Mouse (Mus musculus): ENCODE results near the gene Tm7sf2.

Gene Tm7sf2

DNA sequence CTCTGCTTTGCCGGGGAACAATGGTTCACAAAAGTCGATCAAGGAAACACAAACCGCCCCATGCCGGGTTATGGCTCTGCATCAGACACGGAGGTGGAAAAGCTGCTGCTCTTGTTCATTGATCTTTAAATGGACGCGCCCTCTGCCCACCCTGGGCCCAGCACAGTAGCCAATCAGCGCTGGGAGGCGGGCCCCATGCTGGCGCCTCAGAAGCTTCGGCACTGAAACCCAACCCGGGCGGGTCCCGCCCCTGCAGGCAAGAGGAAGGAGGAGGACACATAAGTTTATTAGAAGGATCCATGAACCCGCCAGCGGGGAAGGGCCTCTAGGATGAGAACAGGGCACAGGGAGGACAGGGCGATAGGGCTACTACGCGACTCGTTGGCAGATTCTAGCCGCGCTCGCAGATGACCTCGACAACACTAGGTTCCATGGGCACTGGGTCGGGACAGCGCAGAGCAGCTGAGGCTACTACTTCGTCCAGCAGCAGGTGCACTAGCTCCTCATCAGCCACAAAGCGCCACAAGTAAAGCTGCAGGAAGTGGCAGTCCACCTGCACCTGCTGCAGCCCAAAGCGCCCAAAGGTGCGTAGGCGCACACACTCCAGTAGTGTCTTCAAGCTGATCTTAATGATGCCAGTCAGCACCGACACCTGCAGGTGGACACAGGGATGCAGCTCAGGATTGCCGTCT lies at the start of gene Tm7sf2:
Gene Tm7sf2, minus strand, starts transcription at position 650 of the 692 bp plus-strand sequence.
- DNase-seq = peak; percentile 95

- no peak for DNase-seq
Observed at GRCm38 (mm10) chr19:6117346-6117985, 49.3 kb upstream of the Tm7sf2 start.

GRCm38 (mm10) chr19:6116113-6116850 lies 48.1 kb upstream of the Tm7sf2 start:
- DNase-seq = peak; percentile 27

DNA sequence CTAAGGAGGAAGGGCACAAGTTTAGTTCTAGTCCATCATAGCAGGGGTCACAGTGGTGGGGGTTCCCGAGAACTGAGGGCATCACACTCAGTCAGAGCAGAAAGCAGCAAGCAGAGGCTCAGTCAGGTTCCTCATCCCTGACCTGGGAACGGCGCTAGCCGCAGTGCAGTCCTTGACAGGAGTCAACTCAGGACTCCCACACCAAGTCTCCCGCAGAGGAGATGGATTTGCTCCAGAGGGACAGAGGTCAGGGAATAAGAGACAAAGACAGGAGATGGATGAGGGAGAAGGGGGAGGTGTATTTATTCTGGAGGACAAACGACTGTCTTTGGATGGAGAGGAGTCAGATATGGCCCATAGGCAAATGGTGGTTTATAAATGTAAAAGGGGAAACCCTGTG lies 44.9 kb upstream of the Tm7sf2 start:
- peak; percentile 21 for DNase-seq

DNA sequence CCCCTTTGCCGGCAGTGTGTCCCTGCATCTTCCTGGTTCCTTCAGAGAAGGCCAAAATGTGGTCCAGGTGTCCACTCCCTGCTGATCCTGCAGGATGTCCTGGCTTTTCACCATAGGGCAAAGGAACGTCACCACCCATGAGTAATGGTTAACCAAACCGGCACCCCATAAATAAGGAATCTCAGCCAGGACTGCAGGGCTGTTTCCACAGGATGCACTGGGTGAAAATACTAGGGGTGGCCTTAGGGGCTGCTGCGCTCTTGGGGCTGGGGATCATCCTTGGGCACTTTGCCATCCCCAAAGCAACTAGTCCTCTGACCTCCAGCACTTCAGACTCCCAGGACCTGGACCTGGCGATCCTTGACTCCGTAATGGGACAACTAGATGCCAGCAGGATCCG lies 37.4 kb upstream of the Tm7sf2 start, which contains the start of gene Naaladl1:
Gene Naaladl1, plus strand, starts transcription at position 197 of the 400 bp plus-strand sequence.
- no peak for DNase-seq

GRCm38 (mm10) chr19:6104476-6104875 lies 36.3 kb upstream of the Tm7sf2 start:
- no peak for DNase-seq

DNA sequence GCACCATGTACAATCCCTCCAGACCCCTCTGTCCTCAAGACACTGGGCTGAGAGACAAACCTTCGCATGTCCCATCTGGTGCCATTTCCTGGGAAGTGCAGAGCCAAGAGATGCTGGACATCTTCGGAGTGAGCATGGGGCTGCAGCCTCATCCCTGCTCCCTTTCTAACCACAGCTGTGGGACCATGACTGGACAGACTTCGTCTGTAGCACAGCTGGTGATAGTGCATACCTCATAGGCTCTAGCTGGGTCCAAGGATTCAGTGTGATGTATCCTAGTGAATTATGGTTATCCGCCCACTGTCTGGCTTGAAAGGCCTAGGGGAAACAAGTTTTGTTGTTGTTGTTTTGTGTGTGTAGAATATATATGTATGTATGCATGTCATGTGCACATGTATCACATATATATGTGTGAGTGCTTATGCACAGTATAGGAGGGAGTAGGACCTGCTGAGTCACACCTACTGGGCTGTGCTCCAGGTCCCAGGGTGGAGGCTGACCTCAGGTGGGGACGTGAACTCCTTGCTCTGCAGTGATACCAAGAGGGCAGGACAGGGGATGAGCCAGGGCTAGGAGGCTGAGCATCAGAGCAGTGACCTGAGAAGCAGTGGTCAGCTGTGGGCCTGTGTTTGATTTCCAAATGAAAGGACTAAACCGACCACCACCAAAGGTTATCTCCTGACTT lies 34.1 kb upstream of the Tm7sf2 start:
- no peak for DNase-seq

- no peak for DNase-seq
Observed at GRCm38 (mm10) chr19:6101186-6101585, 33.0 kb upstream of the Tm7sf2 start.

DNA sequence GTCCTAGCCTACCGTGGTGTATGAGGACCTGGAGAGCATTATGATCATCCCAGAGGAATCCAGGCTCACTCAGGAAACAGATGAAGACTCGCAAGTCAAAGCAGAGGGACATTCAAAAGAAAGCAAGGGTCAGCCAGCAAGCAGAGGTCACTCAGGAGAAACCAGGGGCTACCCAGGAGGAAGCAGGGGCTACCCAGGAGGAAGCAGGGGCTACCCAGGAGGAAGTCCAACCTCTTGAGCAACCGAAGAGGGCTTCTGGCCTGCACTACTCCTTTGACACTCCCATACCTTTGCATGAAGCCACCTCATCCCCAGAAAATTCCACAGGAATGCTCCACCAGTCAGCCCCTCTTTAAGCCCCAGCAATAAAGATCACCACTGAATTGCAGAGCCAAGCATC lies 29.7 kb upstream of the Tm7sf2 start:
- peak; percentile 47 for DNase-seq

- DNase-seq = no peak
Observed at GRCm38 (mm10) chr19:6094119-6094518, 25.9 kb upstream of the Tm7sf2 start, which contains the start of gene AC131692.1. TSS of gene AC131692.1 (plus strand) at chr19:6094419.

GRCm38 (mm10) chr19:6088841-6089240 lies 20.7 kb upstream of the Tm7sf2 start:
- DNase-seq = no peak

DNA sequence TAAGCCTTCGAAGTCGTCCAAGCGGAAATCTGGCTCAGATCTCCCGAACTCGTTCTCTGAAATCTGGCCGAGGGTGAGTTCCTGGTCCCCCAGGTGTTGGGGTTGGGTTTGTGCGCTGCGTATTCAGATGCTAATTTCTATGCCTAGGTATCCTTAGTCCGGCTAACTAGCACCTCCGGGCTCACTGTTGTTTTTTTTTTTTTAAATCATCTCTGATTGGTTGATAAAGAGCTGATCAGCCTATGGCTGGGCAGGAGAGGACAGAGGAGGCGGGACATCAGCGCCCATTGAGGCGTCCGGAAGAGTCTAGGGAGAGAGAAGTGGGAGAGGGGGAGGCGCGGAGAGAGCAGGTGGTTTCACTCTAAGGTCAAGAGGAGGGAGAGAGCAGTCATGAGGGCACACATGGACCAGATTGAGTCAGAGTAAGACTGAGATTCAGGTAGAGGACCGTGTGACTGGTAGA lies 17.3 kb upstream of the Tm7sf2 start:
- DNase-seq = peak; percentile 70

DNA sequence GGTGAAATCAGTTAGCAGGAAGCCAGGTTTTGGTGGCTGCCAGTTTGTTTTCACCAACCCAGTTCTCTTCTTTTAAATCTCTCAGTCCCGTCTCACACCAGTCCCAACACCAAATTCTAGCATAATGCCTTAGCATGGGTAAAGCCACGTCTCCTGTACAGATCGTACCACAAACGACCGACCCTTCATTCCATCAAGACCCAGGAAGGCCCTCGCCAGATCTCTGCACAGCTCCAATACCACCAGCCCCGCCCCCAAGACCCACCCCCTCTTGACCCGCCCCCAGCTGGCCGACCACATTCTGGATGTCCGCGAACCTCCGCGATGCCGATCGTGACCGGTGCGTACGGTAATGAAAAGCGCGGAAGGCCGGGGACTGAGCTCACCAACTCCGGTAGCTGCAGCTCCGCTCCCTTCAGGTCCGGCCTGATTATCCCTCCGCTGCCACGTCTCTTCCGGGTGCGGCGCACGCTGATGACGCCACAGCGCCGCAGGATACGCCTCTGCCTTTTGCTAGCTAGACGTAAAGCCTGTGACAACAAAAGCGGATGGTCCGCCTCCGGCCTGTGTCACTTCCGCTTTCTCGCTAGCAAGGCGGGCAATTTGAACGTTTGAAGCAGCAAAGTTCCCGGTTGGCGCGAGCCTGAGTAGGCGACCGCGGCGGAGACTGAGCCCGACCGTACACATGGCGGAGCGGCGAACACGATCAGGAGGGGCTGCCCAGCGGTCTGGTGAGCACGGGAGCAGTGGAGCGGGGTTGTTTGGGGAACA lies 16.5 kb upstream of the Tm7sf2 start, which contains the start of the genes Zfpl1 and Cdca5:
Gene Zfpl1, minus strand, starts transcription at position 479 of the 771 bp plus-strand sequence.
Gene Cdca5, plus strand, starts transcription at position 506 of the 771 bp plus-strand sequence.
- peak; percentile 98 for DNase-seq

DNA sequence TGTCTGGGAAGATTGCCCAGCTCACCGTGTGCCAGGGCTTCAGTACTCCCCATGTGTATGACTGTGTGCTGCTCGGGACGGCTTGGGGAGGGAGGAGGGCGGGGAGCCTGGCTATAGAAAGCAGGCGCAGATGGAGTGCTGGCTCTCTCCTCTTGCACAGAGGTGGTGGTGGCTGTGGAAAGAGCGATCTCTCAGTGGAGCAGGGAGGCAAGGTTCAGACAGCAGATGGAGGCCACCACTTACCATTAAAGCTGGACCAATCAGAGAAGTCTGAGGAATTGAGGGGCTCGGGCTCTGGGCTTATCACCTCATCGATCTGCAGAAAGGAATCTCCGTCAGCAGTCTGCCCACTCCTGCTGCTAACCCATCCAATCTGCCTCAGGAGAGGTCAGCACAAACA lies 14.0 kb upstream of the Tm7sf2 start, which contains the start of gene Gm28374:
Gene Gm28374, minus strand, starts transcription at position 101 of the 400 bp plus-strand sequence.
- DNase-seq = no peak

DNA sequence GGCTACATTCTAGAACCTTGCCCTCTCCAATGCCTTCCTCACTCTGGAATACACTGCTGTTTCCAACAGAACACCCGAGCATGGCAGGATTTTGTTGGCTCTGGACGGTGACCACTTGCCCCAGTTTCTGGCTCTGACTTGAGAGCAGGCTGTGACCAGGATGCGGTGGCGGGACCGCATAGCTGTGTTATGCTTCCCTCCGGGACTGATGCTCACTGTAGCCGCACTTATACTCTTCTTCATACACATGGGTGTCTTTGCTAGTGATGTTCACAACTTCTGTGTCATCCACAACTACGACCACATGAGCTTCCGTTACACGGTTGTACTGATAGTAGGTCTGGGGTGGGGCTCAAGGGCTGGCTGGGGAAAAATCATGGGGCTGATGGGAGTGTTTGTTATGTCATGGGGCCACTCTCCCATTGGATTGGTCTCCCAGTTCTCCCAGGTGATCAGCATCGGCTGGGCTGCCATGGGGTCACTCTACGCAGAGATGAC lies 11.9 kb upstream of the Tm7sf2 start, which contains the start of gene Tmem262:
Gene Tmem262, plus strand, starts transcription at position 51 of the 498 bp plus-strand sequence.
- no peak for DNase-seq

- peak; percentile 92 for DNase-seq
Observed at GRCm38 (mm10) chr19:6076564-6077393, 8.6 kb upstream of the Tm7sf2 start, which contains the start of gene Vps51. TSS of gene Vps51 (minus strand) at chr19:6077231.

- no peak for DNase-seq
Observed at GRCm38 (mm10) chr19:6073889-6074288, 5.7 kb upstream of the Tm7sf2 start.

DNA sequence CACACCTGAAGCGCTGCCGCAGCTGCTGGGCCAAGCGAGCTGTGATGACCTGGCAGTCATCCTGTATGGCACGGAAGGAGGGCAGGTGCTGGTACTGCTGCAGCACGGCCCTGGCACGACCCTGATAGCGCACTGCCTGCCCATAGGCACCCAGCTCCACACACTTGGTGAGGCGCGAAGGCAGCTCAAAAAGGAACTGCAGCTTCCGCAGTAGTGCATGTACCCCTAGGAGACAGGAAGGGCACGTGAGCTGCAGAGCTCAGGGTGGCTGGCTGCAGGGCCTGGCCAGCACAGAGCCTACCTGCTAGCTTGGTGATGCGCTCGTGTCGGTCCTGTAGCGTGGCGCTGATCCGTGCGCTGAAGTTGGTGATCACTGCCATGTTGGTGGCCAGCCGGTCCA lies 3.1 kb upstream of the Tm7sf2 start:
- DNase-seq = no peak

GRCm38 (mm10) chr19:6070571-6071250 lies 2.5 kb upstream of the Tm7sf2 start:
- no peak for DNase-seq

DNA sequence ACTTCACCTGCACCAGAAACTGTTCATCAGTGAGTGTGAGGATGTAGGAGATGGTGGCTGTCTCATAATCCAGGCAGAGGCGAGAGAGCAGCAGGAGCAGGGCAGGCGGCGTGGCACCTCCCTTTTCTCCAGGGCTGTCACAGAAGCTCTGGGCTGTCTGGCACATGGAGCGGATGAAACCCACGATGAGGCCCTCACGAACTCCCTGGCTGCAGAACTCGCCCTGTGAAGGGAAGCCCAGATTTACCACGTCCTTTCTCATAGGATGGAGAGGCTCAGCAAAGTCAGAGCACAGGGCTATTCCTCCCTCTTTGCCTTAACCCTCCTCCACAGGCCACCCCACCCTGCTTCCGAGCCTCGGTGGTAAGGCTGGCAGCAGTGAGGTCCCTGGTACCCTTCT lies 1.7 kb upstream of the Tm7sf2 start:
- no peak for DNase-seq

All from kidney, postnatal 14 days (tissue).